ENCODE assay signal across 12 mouse cellular contexts in the genomic region with DNA sequence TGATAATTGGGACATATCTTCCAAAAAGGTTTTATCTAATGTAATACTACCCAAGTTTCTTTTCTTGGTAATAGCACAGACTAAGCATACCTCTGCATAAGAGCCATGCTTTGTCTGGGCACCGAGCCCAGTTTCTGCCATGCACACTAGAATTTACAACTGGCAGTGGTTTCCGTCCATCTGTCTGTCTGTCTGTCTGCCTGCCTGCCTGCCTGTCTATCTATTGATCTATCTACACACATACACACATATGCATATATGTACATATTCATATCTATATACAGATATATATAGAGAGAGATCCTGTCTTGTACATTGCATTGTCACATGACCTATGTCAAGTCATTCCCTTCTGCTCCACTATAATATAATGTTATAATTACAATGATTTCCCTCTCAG. TPM values are rescaled to one million over a fixed set of nuclear protein-coding genes. Genes with fewer than 3 reads are reported as not detected.
DNase-seq lines count a peak whose midpoint lies in the region; ATAC-seq and TF ChIP-seq lines count a peak whose summit lies in the region.
"Had no signal": no experiment of that assay in that cellular context is flagged by ENCODE, and none has a peak within 500 bp of the region (broad histone marks: within the 10 kb centered on the region; RNA-seq: fewer than 3 reads in every experiment).

No protein-coding gene starts in this region.

- ATAC-seq in megakaryocyte-erythroid progenitor cell, adult 5-6 weeks (replicated peaks; ENCODE audit: low FRiP score, low TSS enrichment, poor library complexity, severe bottlenecking) = peak; percentile 59; the same call in 1 of the 2 replicates

- intact Hi-C loops in gastrocnemius, adult 2 months (cut with DNase I) = loop anchor here (2.0 kb wide), 1 partner anchor 25 kb away; a partner anchor contains a TSS
- intact Hi-C loops in gastrocnemius, postnatal 36 days (cut with DNase I) = no loop called here

- peak; percentile 74 for DNase-seq in gastrocnemius, adult 2 months
- no peak for DNase-seq in gastrocnemius, postnatal 36 days
- DNase-seq in right cerebral cortex, postnatal 10 days (ENCODE audit: low spot score in 2 of 2) = peak; percentile 49 to 52
- no peak for DNase-seq in right cerebral cortex, postnatal 36 days (ENCODE audit: low spot score in 2 of 2)
- peak; percentile 7 to 22 for DNase-seq in gastrocnemius, adult 8-10 months (ENCODE audit: low spot score in 2 of 2)
- DNase-seq in testis, postnatal 10 days (ENCODE audit: low spot score) = no peak
- DNase-seq: kidney, postnatal 36 days; liver, embryonic 13.5 days; midbrain, embryonic 14.5 days had no signal

- H3K27ac ChIP-seq in gastrocnemius, adult 2 months = peak overlapping the region; percentile 89
- H3K27ac ChIP-seq: liver, embryonic 13.5 days; stomach, embryonic 15.5 days had no signal

- no peak for TF ChIP-seq CTCF in gastrocnemius, adult 2 months (IDR thresholded peaks at IDR 0.05)

- no peak overlapping the region for H3K4me3 ChIP-seq in gastrocnemius, adult 2 months
- H3K4me3 ChIP-seq: liver, embryonic 13.5 days; neural tube, embryonic 13.5 days; stomach, embryonic 15.5 days had no signal

RNA-seq across cellular contexts. Expression of a gene that starts 24.3 kb away (rescaled TPM):
- 10 to 100 TPM; 29.5 to 65.7 TPM for total RNA-seq in gastrocnemius, adult 2 months (2021)
- total RNA-seq in gastrocnemius, postnatal 36 days (2021) = 10 to 100 TPM; 34.1 to 39.4 TPM
- total RNA-seq in gastrocnemius, adult 8-10 months (2022) = 10 to 100 TPM; 34.8 to 41.6 (median 35.3) TPM
- not detected in 2 replicates for total RNA-seq in megakaryocyte-erythroid progenitor cell, adult 5-6 weeks (2014; fragmentation: Nextera tagmentation)
- total RNA-seq in megakaryocyte-erythroid progenitor cell, adult 5-6 weeks (2017) = not detected in 2 replicates

Comparison
In these comparisons a context has a peak if more than half of its experiments do, and no peak if none do; other contexts are left out.
1. DNase-seq: peak in gastrocnemius, adult 2 months (single experiment), right cerebral cortex, postnatal 10 days (2 of 2) and gastrocnemius, adult 8-10 months (2 of 2); none in gastrocnemius, postnatal 36 days (0 of 2), right cerebral cortex, postnatal 36 days (0 of 2) and testis, postnatal 10 days (single experiment).
2. RNA of a gene that starts 24.3 kb away (total RNA-seq): 29.5 to 65.7 TPM in gastrocnemius, adult 2 months, 34.1 to 39.4 TPM in gastrocnemius, postnatal 36 days and 34.8 to 41.6 TPM in gastrocnemius, adult 8-10 months; not detected in megakaryocyte-erythroid progenitor cell, adult 5-6 weeks; every median in the first group is over 10 times any median in the second.